Comparison of ENCODE assay signal across 17 mouse cellular contexts in genomic region chr16:42294481-42294880, GRCm38 (mm10). TPM values are rescaled to one million over a fixed set of nuclear protein-coding genes. Genes with fewer than 3 reads are reported as not detected.
A peak's percentile ranks its signal among the peaks of the same experiment; 100 is the strongest.
DNase-seq lines count a peak whose midpoint lies in the region; ATAC-seq and TF ChIP-seq lines count a peak whose summit lies in the region.
"Had no signal": no experiment of that assay in that cellular context is flagged by ENCODE, and none has a peak within 500 bp of the region (broad histone marks: within the 10 kb centered on the region; RNA-seq: fewer than 3 reads in every experiment).

No protein-coding gene starts in this region.

- WGBS in cerebellum, adult 2 months, result 10% methylated on average over 5 of the region's 5 CpGs
- WGBS in forebrain, postnatal 0 days, result 55% methylated on average over 5 of the region's 5 CpGs

- no peak overlapping the region for H3K4me2 ChIP-seq in forebrain, postnatal 0 days (ENCODE audit: low read depth)
- H3K4me2 ChIP-seq: embryonic facial prominence, embryonic 13.5 days; heart, embryonic 11.5 days; midbrain, embryonic 11.5 days had no signal

- H3K36me3 ChIP-seq in forebrain, postnatal 0 days (ENCODE audit: insufficient read depth), result no peaks in the 10 kb centered on the region; the same call in 1 of the 2 replicates

- no peaks in the 10 kb centered on the region for H3K9me3 ChIP-seq in forebrain, postnatal 0 days (ENCODE audit: low read length)
- H3K9me3 ChIP-seq: embryonic facial prominence, embryonic 13.5 days had no signal

- ATAC-seq in frontal cortex, adult (ENCODE audit: low TSS enrichment), result peak; percentile 85
- ATAC-seq in forebrain, postnatal 0 days, result peak; percentile 76
- ATAC-seq: intestine, embryonic 16.5 days had no signal

- H3K27me3 ChIP-seq in cerebellum, adult 2 months (ENCODE audit: control insufficient read depth, insufficient read depth, low read length), result no peaks in the 10 kb centered on the region
- H3K27me3 ChIP-seq in forebrain, postnatal 0 days (ENCODE audit: insufficient read depth, low read length), result no peaks in the 10 kb centered on the region
- H3K27me3 ChIP-seq: embryonic facial prominence, embryonic 13.5 days had no signal

- H3K27ac ChIP-seq in cerebellum, adult 2 months (ENCODE audit: insufficient read depth, low read length), result no peak overlapping the region
- H3K27ac ChIP-seq in forebrain, postnatal 0 days (ENCODE audit: low read depth, low read length), result no peak overlapping the region
- H3K27ac ChIP-seq: embryonic facial prominence, embryonic 13.5 days had no signal

- no peak for TF ChIP-seq POLR2A in cerebellum, adult 2 months (IDR thresholded peaks at IDR 0.05; ENCODE audit: borderline replicate concordance, insufficient read depth, low read length)

- no peak for TF ChIP-seq CTCF in cerebellum, adult 2 months (IDR thresholded peaks at IDR 0.05; ENCODE audit: borderline replicate concordance, insufficient read depth, low read depth, low read length)
- no peak for TF ChIP-seq CTCF in forebrain, postnatal 0 days (IDR thresholded peaks at IDR 0.05; ENCODE audit: low read depth)

- no peak for DNase-seq in frontal cortex, postnatal 14 days (ENCODE audit: low spot score in 2 of 2)
- DNase-seq in left cerebral cortex, postnatal 4 days, result peak; percentile 78
- DNase-seq in left cerebral cortex, adult 9 months (ENCODE audit: low spot score in 2 of 2), result no peak
- DNase-seq in cerebellum, adult 2 months, result peak; percentile 73 to 82
- DNase-seq in forebrain, postnatal 0 days, result no peak
- DNase-seq in testis, postnatal 14 days (ENCODE audit: low spot score), result no peak
- no peak for DNase-seq in thymus, postnatal 25 days
- DNase-seq: gastrocnemius, postnatal 36 days; kidney, postnatal 14 days; right cerebral cortex, postnatal 4 days; thymus, adult 18-20 months had no signal

- intact Hi-C loops in left cerebral cortex, postnatal 4 days (cut with DNase I), result no loop called here

- H3K4me3 ChIP-seq in cerebellum, adult 2 months (replicated peaks; ENCODE audit: insufficient read depth, low read depth, low read length), result no peak overlapping the region
- H3K4me3 ChIP-seq in forebrain, postnatal 0 days (ENCODE audit: low read depth, low read length), result no peak overlapping the region
- H3K4me3 ChIP-seq: embryonic facial prominence, embryonic 13.5 days; myocyte had no signal

- H3K4me1 ChIP-seq in cerebellum, adult 2 months (ENCODE audit: control insufficient read depth, insufficient read depth, low read length), result peaks cover 14% of the 10 kb centered on the region
- H3K4me1 ChIP-seq in forebrain, postnatal 0 days (ENCODE audit: insufficient read depth), result no peaks in the 10 kb centered on the region
- H3K4me1 ChIP-seq: embryonic facial prominence, embryonic 13.5 days had no signal

- H3K9ac ChIP-seq in forebrain, postnatal 0 days, result no peak overlapping the region
- H3K9ac ChIP-seq: embryonic facial prominence, embryonic 13.5 days had no signal

RNA-seq across cellular contexts. Expression of gene Gap43, which starts 46.0 kb away (rescaled TPM):
- 1,000 to 10,000 TPM; 1,463 to 1,471 TPM for total RNA-seq in left cerebral cortex, postnatal 4 days (2021)
- 330 and 332 TPM in 2 replicates for polyA plus RNA-seq in cerebellum, adult 2 months (2012; rRNA removed)
- 1,112 and 1,190 TPM in 2 replicates for total RNA-seq in forebrain, postnatal 0 days (2014; rRNA removed)
- 1,608 and 1,952 TPM in 2 replicates for polyA plus RNA-seq in forebrain, postnatal 0 days (2015; fragmentation: Nextera tagmentation; extraction: Ambion mirVana)

Comparison
In these comparisons a context has a peak if more than half of its experiments do, and no peak if none do; other contexts are left out.
1. DNase-seq: peak in left cerebral cortex, postnatal 4 days (single experiment) and cerebellum, adult 2 months (2 of 2); none in frontal cortex, postnatal 14 days (0 of 2), left cerebral cortex, adult 9 months (0 of 2), forebrain, postnatal 0 days (single experiment), testis, postnatal 14 days (single experiment) and thymus, postnatal 25 days (single experiment).